Mouse (Mus musculus): Measurements from ENCODE around the gene Clca4b. TPM values are rescaled to one million over a fixed set of nuclear protein-coding genes. Genes with fewer than 3 reads are reported as not detected.
"Not testable (repeated sequence)": the region's sequence is repeated elsewhere in the genome, so short reads cannot be mapped to it uniquely, and the experiment has no call there.

Gene Clca4b
- polyA plus RNA-seq, 1 experiment from 2014 or later: not detected

DNA sequence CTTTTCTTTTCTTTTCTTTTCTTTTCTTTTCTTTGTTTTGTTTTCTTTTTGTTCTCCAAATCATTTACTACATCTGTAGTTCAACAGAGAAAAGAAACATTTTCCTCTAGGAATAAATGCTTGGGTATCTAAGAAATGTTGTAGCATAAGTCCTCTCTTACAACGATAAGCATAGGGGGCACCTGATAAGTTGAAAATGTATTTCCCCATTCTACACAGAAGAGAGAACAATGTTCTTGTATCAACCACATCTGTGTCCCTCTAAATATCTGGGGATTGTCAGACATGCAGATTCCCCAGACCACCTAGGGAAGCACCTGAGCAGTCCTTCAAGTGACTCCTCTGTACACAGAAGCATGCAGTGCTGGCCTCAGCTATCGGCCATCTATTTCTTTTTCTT lies 18.3 kb downstream of the Clca4b start:
- Histone ChIP-seq H3K4me3 (replicated peaks) (no peak overlapping the region), H3K36me3 (replicated peaks) (no peaks in the 10 kb centered on the region), H3K4me1 (replicated peaks) (no peaks in the 10 kb centered on the region), H3K9me3 (replicated peaks) (no peaks in the 10 kb centered on the region), H3K27ac (replicated peaks) (no peak overlapping the region), H3K9ac (no peak overlapping the region), H3K27me3 (no peaks in the 10 kb centered on the region), H3K4me2 (no peak overlapping the region)
- 74% methylated on average over 2 of the region's 2 CpGs for WGBS (ENCODE audit: insufficient replicate concordance)
- no peak for ATAC-seq (ENCODE audit: insufficient read depth)

DNA sequence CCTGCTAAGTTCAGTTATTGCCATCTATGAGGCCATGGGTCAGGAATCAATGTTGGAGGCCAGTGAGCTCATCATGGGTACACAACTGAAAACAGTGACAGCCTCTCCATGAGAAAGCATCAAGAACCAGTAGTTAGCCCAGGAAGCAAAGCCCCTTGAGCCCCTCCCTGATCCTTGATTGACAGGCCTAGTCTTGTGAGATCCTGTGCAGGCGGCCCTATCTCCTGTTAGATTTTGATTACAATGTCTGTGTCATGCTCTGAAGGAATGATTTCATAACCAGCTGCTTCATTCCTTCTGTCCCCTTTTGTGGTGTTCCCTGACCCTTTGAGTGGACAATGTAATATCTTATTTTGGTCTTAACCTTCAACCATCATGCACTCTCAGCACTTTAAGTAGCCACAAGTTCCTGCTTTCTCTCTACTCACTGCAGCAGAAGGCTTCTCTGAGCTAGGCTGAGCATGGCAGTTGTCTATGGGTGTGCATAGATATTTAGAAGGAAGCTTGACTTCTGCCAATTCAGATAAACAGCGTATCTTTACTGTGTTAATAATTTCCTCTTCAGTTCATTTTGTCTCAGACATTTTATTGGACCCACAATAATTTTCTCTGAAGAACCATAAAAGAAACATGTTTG lies 35.2 kb downstream of the Clca4b start:
- H3K4me2 ChIP-seq: no peak overlapping the region
- H3K4me3 ChIP-seq (replicated peaks): no peak overlapping the region
- H3K4me1 ChIP-seq (replicated peaks): no peaks in the 10 kb centered on the region
- no peaks in the 10 kb centered on the region for H3K9me3 ChIP-seq (replicated peaks)
- H3K36me3 ChIP-seq (replicated peaks): no peaks in the 10 kb centered on the region
- no peak overlapping the region for H3K9ac ChIP-seq
- no peak overlapping the region for H3K27ac ChIP-seq (replicated peaks)
- H3K27me3 ChIP-seq: no peaks in the 10 kb centered on the region
- no peak for ATAC-seq (ENCODE audit: insufficient read depth)
- 56% methylated on average over 2 of the region's 2 CpGs for WGBS (ENCODE audit: insufficient replicate concordance)

DNA sequence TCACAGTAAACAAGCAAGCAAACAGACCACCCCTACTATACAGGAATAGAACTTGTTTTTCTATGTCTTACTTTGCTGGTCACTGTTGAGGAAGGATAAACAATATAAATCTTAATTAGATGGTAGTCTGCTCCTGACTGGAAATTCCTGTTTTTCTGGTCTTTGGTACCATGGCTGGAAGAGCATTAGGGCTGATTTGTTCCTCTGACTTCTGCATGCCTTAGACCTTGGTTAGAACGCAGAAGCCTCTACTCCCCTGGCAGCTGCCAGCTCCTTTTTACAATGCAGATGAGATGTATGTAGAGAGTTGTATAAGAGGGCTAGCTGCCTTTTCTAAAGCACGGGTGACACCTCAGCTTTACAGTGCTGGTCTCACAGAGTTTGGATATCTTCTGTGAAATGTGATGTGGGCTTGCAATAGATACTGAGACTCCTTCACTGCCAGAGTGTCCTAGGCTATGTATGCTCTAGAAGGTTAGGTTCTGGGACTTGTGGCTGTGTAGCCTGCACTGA lies 42.0 kb downstream of the Clca4b start:
- Histone ChIP-seq H3K36me3 (replicated peaks) (no peaks in the 10 kb centered on the region), H3K27ac (replicated peaks) (no peak overlapping the region), H3K4me2 (no peak overlapping the region), H3K9me3 (replicated peaks) (no peaks in the 10 kb centered on the region), H3K27me3 (no peaks in the 10 kb centered on the region), H3K4me3 (replicated peaks) (no peak overlapping the region), H3K9ac (no peak overlapping the region), H3K4me1 (replicated peaks) (no peaks in the 10 kb centered on the region)
- WGBS (ENCODE audit: insufficient replicate concordance): 47% methylated on average over 2 of the region's 2 CpGs
- ATAC-seq (ENCODE audit: insufficient read depth): no peak

DNA sequence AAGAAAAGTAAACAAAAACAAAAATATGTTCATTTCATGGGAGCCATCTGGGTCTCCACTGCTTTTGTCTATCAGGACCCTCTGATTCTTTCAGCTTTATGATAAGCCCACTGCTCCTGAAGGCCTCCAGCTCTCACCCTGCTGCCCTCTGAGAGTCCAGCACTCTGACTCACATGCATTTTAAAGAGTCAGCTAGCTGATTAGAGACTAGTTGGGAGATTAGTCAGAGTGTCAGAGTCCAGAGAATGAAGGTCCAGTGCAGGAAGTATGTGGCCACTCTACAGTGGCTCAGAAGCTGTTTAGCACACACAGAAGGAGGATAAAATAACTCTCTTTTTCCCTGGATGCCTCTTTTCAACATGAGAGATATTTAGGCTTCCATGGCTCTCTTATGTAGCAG lies 45.4 kb downstream of the Clca4b start:
- Histone ChIP-seq H3K4me3 (replicated peaks) (no peak overlapping the region), H3K9ac (no peak overlapping the region), H3K36me3 (replicated peaks) (no peaks in the 10 kb centered on the region), H3K9me3 (replicated peaks) (no peaks in the 10 kb centered on the region), H3K27me3 (no peaks in the 10 kb centered on the region), H3K4me1 (replicated peaks) (no peaks in the 10 kb centered on the region), H3K27ac (replicated peaks) (no peak overlapping the region), H3K4me2 (no peak overlapping the region)
- no peak for ATAC-seq (ENCODE audit: insufficient read depth)

DNA sequence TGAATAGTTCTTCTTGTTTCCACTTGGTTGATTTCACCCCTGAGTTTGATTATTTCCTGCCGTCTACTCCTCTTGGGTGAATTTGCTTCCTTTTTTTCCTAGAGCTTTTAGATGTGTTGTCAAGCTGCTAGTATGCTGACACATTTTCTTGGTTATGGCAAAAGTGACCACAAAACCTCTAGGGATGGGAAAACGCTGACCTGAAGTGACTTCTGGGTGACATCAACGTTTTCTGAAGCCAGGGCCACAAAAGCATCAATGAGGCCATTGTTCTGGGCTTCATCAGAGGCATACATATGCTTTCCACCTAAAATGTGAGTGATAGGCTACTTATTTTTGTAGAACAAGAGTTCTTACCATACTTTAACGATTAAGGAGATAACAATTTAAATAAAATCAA lies 60.3 kb downstream of the Clca4b start:
- H3K4me1 ChIP-seq (replicated peaks); H3K27me3 ChIP-seq; H3K9ac ChIP-seq; H3K27ac ChIP-seq (replicated peaks); H3K4me3 ChIP-seq (replicated peaks); ATAC-seq (ENCODE audit: insufficient read depth); H3K4me2 ChIP-seq; H3K36me3 ChIP-seq (replicated peaks); H3K9me3 ChIP-seq (replicated peaks): not testable (repeated sequence)
- WGBS (ENCODE audit: insufficient replicate concordance): 34% methylated on average over 4 of the region's 4 CpGs

Other genes with a start within 250 kb of the Clca4b start
- 79.7 and 86.7 TPM in 2 replicates for gene Sh3glb1, start 212.2 kb downstream of the Clca4b start, polyA plus RNA-seq (2015; fragmentation: Nextera tagmentation; extraction: Ambion mirVana)
- gene Clca3a1, start 171.6 kb downstream of the Clca4b start, polyA plus RNA-seq (2015; fragmentation: Nextera tagmentation; extraction: Ambion mirVana): 3.9 and 4.2 TPM in 2 replicates
- not detected in 2 replicates for gene Clca3a2, start 113.0 kb downstream of the Clca4b start, polyA plus RNA-seq (2015; fragmentation: Nextera tagmentation; extraction: Ambion mirVana)
- gene Clca3b, start 83.2 kb downstream of the Clca4b start, polyA plus RNA-seq (2015; fragmentation: Nextera tagmentation; extraction: Ambion mirVana): not detected in 2 replicates
- gene Clca4a, start 42.5 kb upstream of the Clca4b start, polyA plus RNA-seq (2015; fragmentation: Nextera tagmentation; extraction: Ambion mirVana): not detected in 2 replicates
- 0.02 TPM in 1 of 2 replicates, not detected in the other for gene Clca1, start 100.2 kb upstream of the Clca4b start, polyA plus RNA-seq (2015; fragmentation: Nextera tagmentation; extraction: Ambion mirVana)
- gene Clca2, start 166.9 kb upstream of the Clca4b start, polyA plus RNA-seq (2015; fragmentation: Nextera tagmentation; extraction: Ambion mirVana): not detected in 2 replicates
- 4.5 and 5.3 TPM in 2 replicates for gene Odf2l, start 186.1 kb upstream of the Clca4b start, polyA plus RNA-seq (2015; fragmentation: Nextera tagmentation; extraction: Ambion mirVana)

Data from liver, embryonic 15.5 days (tissue).